Mouse (Mus musculus): ENCODE data around the gene Rusc1. TPM values are rescaled to one million over a fixed set of nuclear protein-coding genes. Genes with fewer than 3 reads are reported as not detected.
A peak's percentile ranks its signal among the peaks of the same experiment; 100 is the strongest.

Rusc1 gene
- polyA plus RNA-seq, 1 experiment: 13.6 TPM

DNA sequence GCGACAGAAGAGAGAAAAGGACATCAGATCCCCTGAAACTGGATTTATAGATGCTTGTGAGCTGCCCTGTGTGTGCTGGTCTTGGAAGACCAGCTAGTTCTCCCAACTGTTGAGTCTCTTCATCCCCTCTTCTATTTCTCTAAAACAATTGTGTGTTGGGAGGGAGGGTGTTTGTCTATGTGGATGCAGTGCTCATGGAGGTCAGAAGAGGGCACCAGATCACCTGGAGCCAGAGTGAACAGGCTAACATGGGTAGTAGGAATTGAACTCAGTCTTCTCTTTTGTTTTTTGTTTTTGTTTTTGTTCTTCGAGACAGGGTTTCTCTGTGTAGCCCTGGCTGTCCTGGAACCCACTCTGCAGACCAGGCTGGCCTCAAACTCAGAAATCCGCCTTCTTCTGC, 34.3 kb downstream of the Rusc1 start:
- TF ChIP-seq CTCF (IDR thresholded peaks at IDR 0.05; ENCODE audit: low read depth, low read length): peak; percentile 66
- TF ChIP-seq EP300 (IDR thresholded peaks at IDR 0.05; ENCODE audit: insufficient read depth, low read depth, low read length): no peak
- no peak for TF ChIP-seq POLR2A (IDR thresholded peaks at IDR 0.05; ENCODE audit: insufficient read depth, low read length)
- Histone ChIP-seq H3K36me3 (ENCODE audit: control insufficient read depth, insufficient read depth, low read length, poor library complexity, severe bottlenecking) (peaks cover 24% of the 10 kb centered on the region), H3K9ac (ENCODE audit: low read depth, poor library complexity, severe bottlenecking) (no peak overlapping the region), H3K27ac (ENCODE audit: insufficient read depth, low read length) (no peak overlapping the region), H3K4me3 (ENCODE audit: low read depth, low read length) (no peak overlapping the region), H3K9me3 (replicated peaks; ENCODE audit: control insufficient read depth, insufficient read depth, low read length, poor library complexity, severe bottlenecking) (no peaks in the 10 kb centered on the region), H3K27me3 (ENCODE audit: control insufficient read depth, insufficient read depth, low read length, poor library complexity, severe bottlenecking) (no peaks in the 10 kb centered on the region), H3K4me1 (ENCODE audit: control insufficient read depth, insufficient read depth, low read length) (no peaks in the 10 kb centered on the region)

DNA sequence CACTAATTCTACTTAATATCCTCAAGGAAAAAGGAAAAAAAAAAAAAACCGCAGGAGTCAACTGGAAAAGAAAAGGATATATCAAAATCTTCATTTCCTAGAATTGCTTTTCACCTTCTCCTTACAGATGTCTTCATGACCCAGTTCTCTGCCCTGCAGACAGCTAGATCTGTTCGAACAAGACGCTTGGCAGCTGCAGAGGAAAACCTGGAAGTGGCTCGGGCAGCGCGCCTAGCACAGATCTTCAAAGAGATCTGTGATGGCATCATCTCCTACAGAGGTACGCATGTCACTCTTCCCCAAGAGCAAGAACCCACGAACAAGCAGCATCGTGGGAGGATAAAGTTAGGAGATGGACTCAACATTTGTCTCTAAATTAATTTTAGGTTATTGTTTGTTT, 34.8 kb downstream of the Rusc1 start:
- peaks cover 22% of the 10 kb centered on the region for H3K36me3 ChIP-seq (ENCODE audit: control insufficient read depth, insufficient read depth, low read length, poor library complexity, severe bottlenecking)

DNA sequence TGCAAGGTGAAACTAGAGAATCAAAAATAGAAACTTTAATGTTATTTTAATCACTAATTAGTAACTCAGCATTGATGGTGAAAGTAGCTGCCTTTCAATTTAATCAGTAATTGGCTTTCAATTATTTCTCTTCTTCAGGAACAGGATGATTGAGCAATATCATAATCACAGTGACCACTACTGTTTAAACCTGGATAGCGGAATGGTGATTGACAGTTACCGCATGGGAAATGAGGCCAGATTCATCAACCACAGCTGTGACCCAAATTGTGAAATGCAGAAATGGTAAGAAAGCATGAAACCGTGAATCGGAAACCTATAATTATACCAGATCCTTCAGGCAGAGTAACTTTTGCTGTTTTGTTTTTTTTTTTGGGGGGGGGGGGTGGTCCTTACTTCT, 49.8 kb downstream of the Rusc1 start:
- Histone ChIP-seq H3K9me3 (replicated peaks; ENCODE audit: control insufficient read depth, insufficient read depth, low read length, poor library complexity, severe bottlenecking) (no peaks in the 10 kb centered on the region), H3K9ac (ENCODE audit: low read depth, poor library complexity, severe bottlenecking) (no peak overlapping the region), H3K4me3 (ENCODE audit: low read depth, low read length) (no peak overlapping the region), H3K27ac (ENCODE audit: insufficient read depth, low read length) (no peak overlapping the region), H3K27me3 (ENCODE audit: control insufficient read depth, insufficient read depth, low read length, poor library complexity, severe bottlenecking) (no peaks in the 10 kb centered on the region), H3K36me3 (ENCODE audit: control insufficient read depth, insufficient read depth, low read length, poor library complexity, severe bottlenecking) (peaks cover 19% of the 10 kb centered on the region), H3K4me1 (ENCODE audit: control insufficient read depth, insufficient read depth, low read length) (no peaks in the 10 kb centered on the region)
- TF ChIP-seq POLR2A (IDR thresholded peaks at IDR 0.05; ENCODE audit: insufficient read depth, low read length) (no peak), EP300 (IDR thresholded peaks at IDR 0.05; ENCODE audit: insufficient read depth, low read depth, low read length) (no peak), CTCF (IDR thresholded peaks at IDR 0.05; ENCODE audit: low read depth, low read length) (no peak)

More for the DNA sequence above, 34.8 kb downstream of the Rusc1 start:
- H3K27me3 ChIP-seq (ENCODE audit: control insufficient read depth, insufficient read depth, low read length, poor library complexity, severe bottlenecking): no peaks in the 10 kb centered on the region
- no peaks in the 10 kb centered on the region for H3K4me1 ChIP-seq (ENCODE audit: control insufficient read depth, insufficient read depth, low read length)
- no peak overlapping the region for H3K9ac ChIP-seq (ENCODE audit: low read depth, poor library complexity, severe bottlenecking)
- no peaks in the 10 kb centered on the region for H3K9me3 ChIP-seq (replicated peaks; ENCODE audit: control insufficient read depth, insufficient read depth, low read length, poor library complexity, severe bottlenecking)
- H3K27ac ChIP-seq (ENCODE audit: insufficient read depth, low read length): no peak overlapping the region
- no peak overlapping the region for H3K4me3 ChIP-seq (ENCODE audit: low read depth, low read length)
- TF ChIP-seq POLR2A (IDR thresholded peaks at IDR 0.05; ENCODE audit: insufficient read depth, low read length): no peak
- no peak for TF ChIP-seq CTCF (IDR thresholded peaks at IDR 0.05; ENCODE audit: low read depth, low read length)
- TF ChIP-seq EP300 (IDR thresholded peaks at IDR 0.05; ENCODE audit: insufficient read depth, low read depth, low read length): no peak

Other genes with a start within 250 kb of the Rusc1 start
- gene Msto1, start 179.3 kb downstream of the Rusc1 start, polyA plus RNA-seq (2011; ENCODE audit: insufficient read depth, insufficient read length, low read depth, missing spikeins): 46.4 and 50.8 TPM in 2 replicates
- gene Ash1l, start 142.7 kb downstream of the Rusc1 start, polyA plus RNA-seq (2011; ENCODE audit: insufficient read depth, insufficient read length, low read depth, missing spikeins): 20.8 and 22.4 TPM in 2 replicates
- 175 and 180 TPM in 2 replicates for gene Dap3, start 142.1 kb downstream of the Rusc1 start, polyA plus RNA-seq (2011; ENCODE audit: insufficient read depth, insufficient read length, low read depth, missing spikeins)
- not detected in 2 replicates for gene Gm43738, start 7.8 kb upstream of the Rusc1 start, polyA plus RNA-seq (2011; ENCODE audit: insufficient read depth, insufficient read length, low read depth, missing spikeins)
- gene Fdps, start 8.6 kb upstream of the Rusc1 start, polyA plus RNA-seq (2011; ENCODE audit: insufficient read depth, insufficient read length, low read depth, missing spikeins): 260 and 266 TPM in 2 replicates
- 0.21 TPM in 1 of 2 replicates, not detected in the other for gene Pklr, start 42.8 kb upstream of the Rusc1 start, polyA plus RNA-seq (2011; ENCODE audit: insufficient read depth, insufficient read length, low read depth, missing spikeins)
- 2.2 and 4.7 TPM in 2 replicates for gene Hcn3, start 66.9 kb upstream of the Rusc1 start, polyA plus RNA-seq (2011; ENCODE audit: insufficient read depth, insufficient read length, low read depth, missing spikeins)
- 79.4 and 82.9 TPM in 2 replicates for gene Clk2, start 71.5 kb upstream of the Rusc1 start, polyA plus RNA-seq (2011; ENCODE audit: insufficient read depth, insufficient read length, low read depth, missing spikeins)
- gene Scamp3, start 84.2 kb upstream of the Rusc1 start, polyA plus RNA-seq (2011; ENCODE audit: insufficient read depth, insufficient read length, low read depth, missing spikeins): 74.8 and 75.7 TPM in 2 replicates
- gene Fam189b, start 89.8 kb upstream of the Rusc1 start, polyA plus RNA-seq (2011; ENCODE audit: insufficient read depth, insufficient read length, low read depth, missing spikeins): 21.7 and 25.7 TPM in 2 replicates
- gene Gba, start 109.6 kb upstream of the Rusc1 start, polyA plus RNA-seq (2011; ENCODE audit: insufficient read depth, insufficient read length, low read depth, missing spikeins): 31.5 and 32.6 TPM in 2 replicates
- 8.1 and 10.4 TPM in 2 replicates for gene Thbs3, start 121.9 kb upstream of the Rusc1 start, polyA plus RNA-seq (2011; ENCODE audit: insufficient read depth, insufficient read length, low read depth, missing spikeins)
- gene Mtx1, start 133.8 kb upstream of the Rusc1 start, polyA plus RNA-seq (2011; ENCODE audit: insufficient read depth, insufficient read length, low read depth, missing spikeins): 136 and 143 TPM in 2 replicates
- 1.5 and 1.6 TPM in 2 replicates for gene Muc1, start 135.7 kb upstream of the Rusc1 start, polyA plus RNA-seq (2011; ENCODE audit: insufficient read depth, insufficient read length, low read depth, missing spikeins)
- 163 and 164 TPM in 2 replicates for gene Krtcap2, start 152.7 kb upstream of the Rusc1 start, polyA plus RNA-seq (2011; ENCODE audit: insufficient read depth, insufficient read length, low read depth, missing spikeins)
- 5.7 and 7.1 TPM in 2 replicates for gene Trim46, start 153.0 kb upstream of the Rusc1 start, polyA plus RNA-seq (2011; ENCODE audit: insufficient read depth, insufficient read length, low read depth, missing spikeins)
- 36.7 and 59.9 TPM in 2 replicates for gene Dpm3, start 166.0 kb upstream of the Rusc1 start, polyA plus RNA-seq (2011; ENCODE audit: insufficient read depth, insufficient read length, low read depth, missing spikeins)
- 34.5 and 35.7 TPM in 2 replicates for gene Slc50a1, start 177.3 kb upstream of the Rusc1 start, polyA plus RNA-seq (2011; ENCODE audit: insufficient read depth, insufficient read length, low read depth, missing spikeins)
- gene Efna1, start 187.8 kb upstream of the Rusc1 start, polyA plus RNA-seq (2011; ENCODE audit: insufficient read depth, insufficient read length, low read depth, missing spikeins): 8.3 and 11.0 TPM in 2 replicates
- 17.2 and 18.9 TPM in 2 replicates for gene Efna3, start 229.7 kb upstream of the Rusc1 start, polyA plus RNA-seq (2011; ENCODE audit: insufficient read depth, insufficient read length, low read depth, missing spikeins)
- 14.6 and 16.7 TPM in 2 replicates for gene Efna4, start 244.7 kb upstream of the Rusc1 start, polyA plus RNA-seq (2011; ENCODE audit: insufficient read depth, insufficient read length, low read depth, missing spikeins)

Data from ES-Bruce4 (cell line).